Mouse (Mus musculus): ENCODE data around the gene Cdk5. TPM values are rescaled to one million over a fixed set of nuclear protein-coding genes. Genes with fewer than 3 reads are reported as not detected.

The Cdk5 gene
- polyA plus RNA-seq, 1 experiment from 2014 or later = 54.5 TPM

DNA sequence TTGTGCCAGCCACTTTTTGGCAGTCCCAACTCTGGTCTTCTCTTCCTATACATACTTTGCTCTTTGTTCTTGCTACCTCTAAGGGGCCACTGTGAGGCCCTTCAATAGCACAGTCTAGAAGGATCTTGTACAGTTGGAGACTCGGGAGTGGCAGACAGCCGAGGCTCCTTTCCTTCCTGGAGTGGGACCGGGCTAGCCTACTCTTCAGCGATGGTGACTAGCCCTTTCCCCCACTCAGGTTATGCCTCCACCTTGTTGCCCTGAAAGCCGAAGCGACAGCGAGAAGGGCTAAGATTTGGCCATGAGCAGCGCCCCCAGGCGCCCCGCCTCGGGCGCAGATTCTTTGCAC, 3.9 kb upstream of the Cdk5 start:
- WGBS = 10% methylated on average over 12 of the region's 12 CpGs
- Histone ChIP-seq H3K4me3 (replicated peaks) (peak overlapping the region; percentile 59), H3K9ac (replicated peaks) (peak overlapping the region; percentile 42)

DNA sequence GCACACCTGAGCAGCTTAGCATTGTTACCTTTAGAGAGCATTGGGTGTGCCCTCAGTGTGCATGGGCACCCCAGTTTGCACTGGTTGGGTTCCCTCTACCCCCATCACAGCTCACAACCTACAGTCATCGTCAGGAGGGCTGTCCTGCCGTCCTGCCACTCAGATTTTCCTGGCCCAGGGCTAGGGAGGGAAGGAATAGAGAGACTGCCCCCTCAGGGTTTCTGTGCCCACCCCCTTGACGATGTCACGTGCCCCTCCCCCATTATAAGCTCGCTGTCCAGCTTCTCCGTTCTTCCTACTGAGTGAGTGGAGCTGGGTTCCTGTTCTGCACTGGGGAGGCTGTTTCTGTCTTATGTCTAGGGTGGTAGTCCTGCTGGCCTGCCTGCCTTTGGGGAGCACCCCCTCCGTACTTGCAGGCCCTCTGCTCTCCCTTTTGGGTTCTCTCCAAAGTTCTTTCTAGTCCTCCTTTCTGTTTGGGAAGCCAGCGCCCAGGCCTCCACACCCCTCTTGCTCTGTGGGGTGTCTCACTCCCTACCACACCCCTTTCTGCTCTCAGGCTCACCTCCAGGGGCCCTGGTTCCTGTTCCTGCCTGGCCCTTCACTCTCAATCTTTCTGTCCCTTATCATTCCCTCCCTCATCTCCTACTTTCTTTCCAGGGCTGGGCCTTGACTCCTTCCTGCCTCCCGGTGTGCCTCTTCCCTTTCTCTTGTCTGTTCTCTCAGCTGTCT, 3.4 kb upstream of the Cdk5 start:
- Histone ChIP-seq H3K27ac (peak overlapping the region; percentile 94), H3K4me1 (replicated peaks) (peaks cover 55% of the 10 kb centered on the region), H3K4me3 (replicated peaks) (peak overlapping the region; percentile 59), H3K27me3 (no peaks in the 10 kb centered on the region), H3K9me3 (no peaks in the 10 kb centered on the region), H3K4me2 (peak overlapping the region; percentile 81), H3K9ac (replicated peaks) (peak overlapping the region; percentile 67; the same call in 1 of the 2 replicates), H3K36me3 (peaks cover 26% of the 10 kb centered on the region)
- 0 out of 2 replicates have a peak, but pooled peaks have one; percentile 1 for ATAC-seq (ENCODE audit: insufficient number of reproducible peaks, insufficient read depth, low FRiP score, low TSS enrichment, low read depth)
- WGBS = 8% methylated on average over 9 of the region's 9 CpGs

More for the DNA sequence above, 3.9 kb upstream of the Cdk5 start:
- H3K27ac ChIP-seq = peak overlapping the region; percentile 94; the same call in 1 of the 2 replicates
- peaks cover 31% of the 10 kb centered on the region for H3K36me3 ChIP-seq
- H3K27me3 ChIP-seq = no peaks in the 10 kb centered on the region
- peak overlapping the region; percentile 81 for H3K4me2 ChIP-seq
- no peaks in the 10 kb centered on the region for H3K9me3 ChIP-seq
- no peak for ATAC-seq (ENCODE audit: insufficient number of reproducible peaks, insufficient read depth, low FRiP score, low TSS enrichment, low read depth)
- H3K4me1 ChIP-seq (replicated peaks) = peaks cover 52% of the 10 kb centered on the region

DNA sequence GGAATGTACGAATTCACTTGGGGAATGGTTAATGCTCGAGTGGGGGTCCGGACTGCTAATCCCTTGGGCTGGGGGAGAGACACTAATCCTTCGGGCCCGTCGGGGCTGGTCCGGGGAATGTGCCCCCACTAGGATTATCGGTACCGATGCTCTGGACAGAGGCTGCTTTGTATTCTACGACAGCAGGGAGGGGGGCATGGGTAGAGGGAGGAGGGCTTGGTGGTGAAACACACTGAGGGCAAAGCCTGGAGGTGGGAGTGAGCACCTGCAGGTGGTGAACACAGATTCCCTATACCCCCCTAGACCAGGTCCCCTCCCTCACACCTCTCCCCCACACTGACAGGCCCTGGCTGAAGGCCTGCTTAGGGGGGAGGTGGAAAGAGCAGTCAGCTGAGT, 2.7 kb upstream of the Cdk5 start:
- ATAC-seq (ENCODE audit: insufficient number of reproducible peaks, insufficient read depth, low FRiP score, low TSS enrichment, low read depth) = peak; percentile 3; the same call in 1 of the 2 replicates
- peaks cover 55% of the 10 kb centered on the region for H3K4me1 ChIP-seq (replicated peaks)
- H3K9me3 ChIP-seq = no peaks in the 10 kb centered on the region
- peak overlapping the region; percentile 81 for H3K4me2 ChIP-seq
- H3K9ac ChIP-seq (replicated peaks) = peak overlapping the region; percentile 67
- peak overlapping the region; percentile 94 for H3K27ac ChIP-seq
- H3K27me3 ChIP-seq = no peaks in the 10 kb centered on the region
- peaks cover 24% of the 10 kb centered on the region for H3K36me3 ChIP-seq
- peak overlapping the region; percentile 59 for H3K4me3 ChIP-seq (replicated peaks)
- 0% methylated on average over 10 of the region's 10 CpGs for WGBS

DNA sequence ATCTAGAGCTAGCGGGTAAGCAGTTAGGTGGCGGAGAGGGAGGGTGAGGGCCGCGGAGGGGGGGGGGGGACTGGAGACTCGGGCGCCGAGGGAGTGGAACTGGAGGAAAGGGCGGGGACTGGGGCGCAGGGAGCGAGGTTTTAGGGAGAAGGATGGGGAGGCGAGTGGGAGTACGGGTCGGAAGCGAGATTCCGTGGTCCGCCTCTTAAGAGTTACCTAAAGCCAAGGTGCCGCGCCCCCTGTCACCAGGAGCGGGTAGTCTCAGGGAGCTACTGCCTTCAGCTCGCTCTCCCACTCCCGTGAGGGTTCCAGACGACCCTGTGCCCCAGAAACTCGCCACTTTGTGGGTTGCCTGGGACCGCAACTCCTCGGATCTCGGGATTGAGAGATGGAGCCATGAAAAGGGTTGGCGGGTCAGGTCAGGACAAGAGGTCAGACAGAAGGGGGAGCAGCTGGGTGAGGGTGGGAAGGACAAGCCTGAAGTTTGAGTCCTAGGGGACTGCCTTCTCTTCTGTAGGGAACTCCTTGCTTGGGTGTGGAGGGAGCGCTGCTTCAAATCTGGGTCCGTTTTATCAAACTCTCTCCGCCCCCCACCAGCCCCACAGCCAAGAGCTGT, 2.2 kb upstream of the Cdk5 start:
- Histone ChIP-seq H3K36me3 (peaks cover 24% of the 10 kb centered on the region), H3K27me3 (no peaks in the 10 kb centered on the region), H3K9me3 (no peaks in the 10 kb centered on the region), H3K27ac (peak overlapping the region; percentile 94), H3K4me3 (replicated peaks) (peak overlapping the region; percentile 59), H3K4me2 (peak overlapping the region; percentile 81), H3K9ac (replicated peaks) (peak overlapping the region; percentile 67), H3K4me1 (replicated peaks) (peaks cover 55% of the 10 kb centered on the region)
- WGBS = under 1% methylated on average over 27 of the region's 30 CpGs
- ATAC-seq (ENCODE audit: insufficient number of reproducible peaks, insufficient read depth, low FRiP score, low TSS enrichment, low read depth) = no peak

DNA sequence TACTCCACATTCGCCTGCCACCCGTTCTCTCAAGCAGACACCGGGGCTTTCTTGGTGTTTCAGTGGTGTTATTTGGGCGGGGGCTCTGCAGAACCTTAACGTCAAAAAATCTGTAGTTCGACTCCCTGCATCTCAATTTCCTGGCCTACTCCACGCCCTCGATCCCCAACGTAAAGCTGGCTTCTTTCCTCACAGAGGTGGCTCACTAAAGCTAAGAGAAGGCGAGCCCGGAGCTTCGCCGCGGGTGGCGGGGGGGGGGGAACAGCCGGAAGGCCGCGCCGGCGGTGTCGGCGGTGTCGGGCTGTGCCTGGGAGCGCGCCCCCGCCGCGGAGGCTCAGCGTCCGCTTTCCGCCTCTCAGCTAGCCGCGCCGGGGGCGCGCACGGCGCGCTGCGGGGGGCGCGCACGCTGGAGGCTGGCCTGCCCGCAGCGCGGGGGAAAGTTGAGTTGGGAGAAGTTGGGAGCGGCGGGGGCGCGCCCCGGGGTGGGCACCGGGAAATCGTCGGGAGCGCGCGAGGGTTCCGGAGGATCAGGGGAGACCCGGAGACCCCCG, 1.6 kb upstream of the Cdk5 start:
- Histone ChIP-seq H3K27ac (peak overlapping the region; percentile 94), H3K36me3 (peaks cover 24% of the 10 kb centered on the region), H3K9me3 (no peaks in the 10 kb centered on the region), H3K4me1 (replicated peaks) (peaks cover 55% of the 10 kb centered on the region), H3K4me2 (peak overlapping the region; percentile 81), H3K9ac (replicated peaks) (peak overlapping the region; percentile 67), H3K27me3 (no peaks in the 10 kb centered on the region), H3K4me3 (replicated peaks) (peak overlapping the region; percentile 59)
- no peak for ATAC-seq (ENCODE audit: insufficient number of reproducible peaks, insufficient read depth, low FRiP score, low TSS enrichment, low read depth)
- under 1% methylated on average over 60 of the region's 60 CpGs for WGBS

DNA sequence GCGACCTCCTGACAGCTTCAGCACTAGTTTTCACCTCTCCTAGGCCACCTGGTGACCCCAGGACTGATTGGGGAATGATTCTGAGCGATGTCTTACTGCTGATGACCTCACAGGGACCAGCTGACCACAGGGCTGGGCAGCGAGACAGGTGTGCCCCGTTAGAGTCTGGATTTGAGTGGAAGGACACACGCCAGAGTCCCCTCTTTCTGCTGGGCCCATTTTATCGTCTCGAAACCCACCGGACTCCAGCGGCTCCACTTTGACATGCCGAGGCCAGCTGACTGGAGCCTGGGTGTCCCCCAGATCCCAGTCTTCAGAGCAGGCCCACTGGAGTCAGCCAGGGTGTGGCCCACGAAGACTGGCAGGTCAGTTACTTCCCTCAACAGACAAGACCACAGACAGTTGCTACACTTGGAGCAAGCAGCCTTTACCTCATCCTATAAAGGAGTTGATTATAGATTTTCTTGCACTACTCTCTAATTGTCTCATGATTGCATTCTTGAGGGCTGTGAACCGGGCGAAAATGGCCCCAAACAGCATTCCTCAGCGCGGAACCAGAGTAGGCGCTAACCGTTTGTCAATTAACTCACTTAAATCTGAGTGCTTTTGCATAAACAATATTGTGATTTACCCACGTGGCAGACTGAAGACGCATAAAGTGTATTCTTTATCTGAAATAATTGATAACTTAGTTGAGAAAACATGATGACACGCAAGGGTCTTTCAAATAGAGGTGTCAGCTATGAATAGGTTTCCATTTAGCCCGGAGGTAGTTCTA, 863 bp upstream of the Cdk5 start:
- peak overlapping the region; percentile 81 for H3K4me2 ChIP-seq
- peaks cover 24% of the 10 kb centered on the region for H3K36me3 ChIP-seq
- ATAC-seq (ENCODE audit: insufficient number of reproducible peaks, insufficient read depth, low FRiP score, low TSS enrichment, low read depth) = peak; percentile 3; the same call in 1 of the 2 replicates
- H3K9me3 ChIP-seq = no peaks in the 10 kb centered on the region
- H3K4me1 ChIP-seq (replicated peaks) = peaks cover 55% of the 10 kb centered on the region
- H3K4me3 ChIP-seq (replicated peaks) = peak overlapping the region; percentile 59
- peak overlapping the region; percentile 94 for H3K27ac ChIP-seq
- 15% methylated on average over 21 of the region's 21 CpGs for WGBS
- H3K27me3 ChIP-seq = no peaks in the 10 kb centered on the region
- peak overlapping the region; percentile 67 for H3K9ac ChIP-seq (replicated peaks)

DNA sequence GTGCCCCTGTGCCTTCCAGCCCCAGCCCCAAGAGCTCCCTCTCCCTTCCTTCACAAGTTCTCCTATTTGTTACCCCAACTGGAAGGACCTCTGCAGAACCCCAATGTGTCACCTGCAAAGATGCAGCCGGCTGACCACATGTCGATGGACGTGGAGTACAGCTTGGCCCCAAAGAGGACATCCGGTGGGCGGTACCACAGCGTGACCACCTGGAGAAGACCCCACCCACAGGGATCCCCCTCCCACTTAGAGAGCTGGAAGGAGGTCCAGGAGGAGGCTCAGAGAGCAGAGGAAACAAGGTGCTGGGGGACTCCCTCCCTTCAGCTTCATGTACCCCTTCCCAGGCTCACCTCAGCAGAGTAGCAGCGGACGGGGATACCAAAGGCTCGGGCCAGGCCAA, 2.9 kb downstream of the Cdk5 start:
- H3K27ac ChIP-seq = no peak overlapping the region
- H3K4me1 ChIP-seq (replicated peaks) = peaks cover 26% of the 10 kb centered on the region
- no peak overlapping the region for H3K4me2 ChIP-seq
- H3K9me3 ChIP-seq = no peaks in the 10 kb centered on the region
- no peak overlapping the region for H3K9ac ChIP-seq (replicated peaks)
- peaks cover 43% of the 10 kb centered on the region for H3K36me3 ChIP-seq
- WGBS = 88% methylated on average over 9 of the region's 9 CpGs
- H3K27me3 ChIP-seq = no peaks in the 10 kb centered on the region
- ATAC-seq (ENCODE audit: insufficient number of reproducible peaks, insufficient read depth, low FRiP score, low TSS enrichment, low read depth) = no peak
- no peak overlapping the region for H3K4me3 ChIP-seq (replicated peaks)

DNA sequence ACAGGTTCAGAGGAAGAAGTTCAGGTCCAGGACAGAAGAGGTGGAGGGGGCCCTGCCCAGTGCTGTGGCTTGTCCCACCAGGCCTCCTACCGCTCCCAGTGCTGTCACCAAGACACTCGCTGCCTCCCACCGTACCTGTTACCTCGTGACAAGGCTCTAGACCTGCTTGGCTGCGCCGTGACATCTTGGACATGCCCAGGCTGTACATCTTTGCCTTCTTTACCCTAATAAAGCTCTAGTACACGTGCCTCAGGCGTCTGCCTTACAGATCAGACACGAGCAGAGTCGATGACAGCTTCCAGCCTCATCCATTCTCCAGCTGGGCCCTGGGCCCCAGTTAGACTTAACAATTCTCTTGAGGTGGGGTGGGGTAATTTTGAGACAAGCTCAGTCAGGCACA, 5.7 kb downstream of the Cdk5 start:
- no peak overlapping the region for H3K27ac ChIP-seq
- H3K4me3 ChIP-seq (replicated peaks) = no peak overlapping the region
- ATAC-seq (ENCODE audit: insufficient number of reproducible peaks, insufficient read depth, low FRiP score, low TSS enrichment, low read depth) = no peak
- WGBS = 92% methylated on average over 10 of the region's 10 CpGs
- H3K36me3 ChIP-seq = peaks cover 43% of the 10 kb centered on the region
- no peaks in the 10 kb centered on the region for H3K9me3 ChIP-seq
- H3K27me3 ChIP-seq = no peaks in the 10 kb centered on the region
- H3K9ac ChIP-seq (replicated peaks) = no peak overlapping the region
- H3K4me1 ChIP-seq (replicated peaks) = peaks cover 29% of the 10 kb centered on the region
- H3K4me2 ChIP-seq = no peak overlapping the region

DNA sequence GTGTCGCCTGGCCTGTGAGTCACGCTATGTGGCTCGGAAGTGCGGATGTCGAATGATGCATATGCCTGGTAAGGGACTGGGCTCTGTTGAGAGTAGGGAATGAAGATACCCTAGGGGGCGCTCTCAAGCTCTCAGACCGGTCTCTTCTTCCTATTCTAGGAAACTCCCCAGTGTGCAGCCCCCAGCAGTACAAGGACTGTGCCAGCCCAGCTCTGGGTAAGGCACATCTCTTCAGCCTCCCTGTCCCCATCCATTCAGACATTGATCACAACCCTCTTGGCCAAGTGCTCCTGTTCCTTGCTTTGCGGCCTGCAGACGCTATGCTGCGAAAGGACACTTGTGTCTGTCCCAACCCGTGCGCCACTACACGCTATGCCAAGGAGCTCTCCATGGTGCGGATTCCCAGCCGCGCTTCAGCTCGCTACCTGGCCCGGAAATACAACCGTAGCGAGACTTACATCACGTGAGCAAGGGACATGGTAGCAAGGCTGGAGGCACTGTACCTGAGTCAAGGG, 7.1 kb downstream of the Cdk5 start:
- H3K9me3 ChIP-seq = no peaks in the 10 kb centered on the region
- no peak overlapping the region for H3K4me3 ChIP-seq (replicated peaks)
- H3K4me2 ChIP-seq = peak overlapping the region; percentile 35; the same call in 1 of the 2 replicates
- H3K27me3 ChIP-seq = no peaks in the 10 kb centered on the region
- H3K27ac ChIP-seq = no peak overlapping the region
- peaks cover 40% of the 10 kb centered on the region for H3K36me3 ChIP-seq
- H3K9ac ChIP-seq (replicated peaks) = no peak overlapping the region
- 2% methylated on average over 21 of the region's 21 CpGs for WGBS
- peak; percentile 49; the same call in 1 of the 2 replicates for ATAC-seq (ENCODE audit: insufficient number of reproducible peaks, insufficient read depth, low FRiP score, low TSS enrichment, low read depth)
- H3K4me1 ChIP-seq (replicated peaks) = peaks cover 24% of the 10 kb centered on the region

DNA sequence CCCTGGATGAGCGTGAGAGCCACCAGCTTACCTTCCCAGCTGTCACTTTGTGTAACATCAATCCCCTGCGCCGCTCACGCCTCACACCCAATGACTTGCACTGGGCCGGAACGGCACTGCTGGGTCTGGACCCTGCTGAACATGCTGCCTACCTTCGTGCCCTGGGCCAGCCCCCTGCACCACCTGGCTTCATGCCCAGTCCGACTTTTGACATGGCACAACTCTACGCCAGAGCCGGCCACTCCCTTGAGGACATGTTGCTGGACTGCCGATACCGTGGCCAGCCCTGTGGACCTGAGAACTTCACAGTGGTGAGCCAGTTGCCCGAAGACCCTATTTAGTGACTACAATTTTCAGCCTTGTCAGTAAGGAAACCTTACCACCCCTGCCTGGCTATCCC, 9.4 kb downstream of the Cdk5 start:
- no peaks in the 10 kb centered on the region for H3K9me3 ChIP-seq
- 81% methylated on average over 13 of the region's 13 CpGs for WGBS
- H3K4me1 ChIP-seq (replicated peaks) = peaks cover 24% of the 10 kb centered on the region
- no peaks in the 10 kb centered on the region for H3K27me3 ChIP-seq
- H3K4me2 ChIP-seq = peak overlapping the region; percentile 35; the same call in 1 of the 2 replicates
- H3K9ac ChIP-seq (replicated peaks) = no peak overlapping the region
- ATAC-seq (ENCODE audit: insufficient number of reproducible peaks, insufficient read depth, low FRiP score, low TSS enrichment, low read depth) = no peak
- H3K4me3 ChIP-seq (replicated peaks) = no peak overlapping the region
- H3K36me3 ChIP-seq = peaks cover 17% of the 10 kb centered on the region
- H3K27ac ChIP-seq = no peak overlapping the region; the same call in 1 of the 2 replicates
